Mouse (Mus musculus): Measurements from ENCODE around the gene Ptpdc1. TPM values are rescaled to one million over a fixed set of nuclear protein-coding genes. Genes with fewer than 3 reads are reported as not detected.

The Ptpdc1 gene
- polyA plus RNA-seq (2012; rRNA removed) = 0.58 and 0.82 TPM in 2 replicates

GRCm38 (mm10) chr13:48625433-48626184, at the start of gene Ptpdc1:
Gene Ptpdc1 (minus strand): TSS chr13:48625664.
- DNase-seq (ENCODE audit: low read depth, low spot score) = peak; percentile 61
- WGBS = 1% methylated on average over 76 of the region's 76 CpGs

GRCm38 (mm10) chr13:48674609-48675008, 49.1 kb upstream of the Ptpdc1 start:
- no peak for DNase-seq (ENCODE audit: low read depth, low spot score)
- WGBS = 77% methylated on average over 5 of the region's 5 CpGs

GRCm38 (mm10) chr13:48672312-48672840, 46.9 kb upstream of the Ptpdc1 start:
- WGBS = 1% methylated on average over 24 of the region's 24 CpGs
- DNase-seq (ENCODE audit: low read depth, low spot score) = no peak

- no peak for DNase-seq (ENCODE audit: low read depth, low spot score)
- 3% methylated on average over 34 of the region's 34 CpGs for WGBS
These were observed 43.6 kb upstream of the Ptpdc1 start for GRCm38 (mm10) chr13:48668976-48669534.

GRCm38 (mm10) chr13:48668091-48668975, 42.9 kb upstream of the Ptpdc1 start:
- 4% methylated on average over 33 of the region's 33 CpGs for WGBS
- DNase-seq (ENCODE audit: low read depth, low spot score) = no peak

- WGBS = 8% methylated on average over 4 of the region's 4 CpGs
- DNase-seq (ENCODE audit: low read depth, low spot score) = no peak
These were observed 42.0 kb upstream of the Ptpdc1 start for GRCm38 (mm10) chr13:48667461-48667860.

- WGBS = 5% methylated on average over 58 of the region's 58 CpGs
- DNase-seq (ENCODE audit: low read depth, low spot score) = no peak
These were observed 40.5 kb upstream of the Ptpdc1 start for GRCm38 (mm10) chr13:48665656-48666597.

- WGBS = 5% methylated on average over 39 of the region's 39 CpGs
- no peak for DNase-seq (ENCODE audit: low read depth, low spot score)
These were observed 39.6 kb upstream of the Ptpdc1 start for GRCm38 (mm10) chr13:48664916-48665655.

- WGBS = 28% methylated on average over 7 of the region's 7 CpGs
These were observed 38.5 kb upstream of the Ptpdc1 start for GRCm38 (mm10) chr13:48663988-48664339.

GRCm38 (mm10) chr13:48663211-48663987, 37.9 kb upstream of the Ptpdc1 start:
- WGBS = 10% methylated on average over 54 of the region's 54 CpGs
- no peak for DNase-seq (ENCODE audit: low read depth, low spot score)

More at GRCm38 (mm10) chr13:48663988-48664339, 38.5 kb upstream of the Ptpdc1 start:
- DNase-seq (ENCODE audit: low read depth, low spot score) = no peak

- DNase-seq (ENCODE audit: low read depth, low spot score) = no peak
- WGBS = 1% methylated on average over 59 of the region's 73 CpGs
These were observed 37.1 kb upstream of the Ptpdc1 start, which contains the start of gene Barx1 for GRCm38 (mm10) chr13:48662431-48663143. Gene Barx1 (plus strand): TSS chr13:48662998.

- 9% methylated on average over 1 of the region's 1 CpGs for WGBS
- DNase-seq (ENCODE audit: low read depth, low spot score) = no peak
These were observed 36.1 kb upstream of the Ptpdc1 start for GRCm38 (mm10) chr13:48661561-48661960.

- WGBS = 25% methylated on average over 6 of the region's 6 CpGs
- DNase-seq (ENCODE audit: low read depth, low spot score) = no peak
These were observed 35.3 kb upstream of the Ptpdc1 start for GRCm38 (mm10) chr13:48660741-48661140.

- DNase-seq (ENCODE audit: low read depth, low spot score) = no peak
- 3% methylated on average over 11 of the region's 11 CpGs for WGBS
These were observed 34.8 kb upstream of the Ptpdc1 start for GRCm38 (mm10) chr13:48660221-48660734.

- WGBS = 6% methylated on average over 38 of the region's 38 CpGs
- DNase-seq (ENCODE audit: low read depth, low spot score) = no peak
These were observed 34.1 kb upstream of the Ptpdc1 start for GRCm38 (mm10) chr13:48659254-48660220.
